Mouse (Mus musculus) hindbrain, embryonic 16.5 days (tissue): Measurements from ENCODE around the gene B3gnt2. TPM values are rescaled to one million over a fixed set of nuclear protein-coding genes. Genes with fewer than 3 reads are reported as not detected.

Experiments
- ATAC-seq: fragments of 200-750 bp; cut with Nextera tagmentation; 2 replicates; pipeline ENCODE4 v1.8.0; 2017; ENCODE audit warnings: moderate TSS enrichment, moderate library complexity
- H3K27ac ChIP-seq: fragments of 300-500 bp; sonication (generic); 2 replicates; pipeline ENCODE4 v1.5.1; 2014; ENCODE audit warnings: low read depth, mild to moderate bottlenecking, control low read depth, low read length, moderate library complexity
- H3K27me3 ChIP-seq: fragments of 300-500 bp; sonication (generic); replicated peaks from 2 replicates; pipeline ENCODE4 v1.6.1; 2014; ENCODE audit warnings: low read length; ENCODE audit not compliant: control insufficient read depth, insufficient read depth
- H3K36me3 ChIP-seq: fragments of 300-500 bp; sonication (generic); 2 replicates; pipeline ENCODE4 v1.6.1; 2014; ENCODE audit warnings: mild to moderate bottlenecking, low read length, moderate library complexity, mixed read lengths; ENCODE audit not compliant: control insufficient read depth, insufficient read depth
- H3K4me1 ChIP-seq: fragments of 300-500 bp; sonication (generic); 2 replicates; pipeline ENCODE4 v1.6.1; 2014; ENCODE audit warnings: low read depth, low read length; ENCODE audit not compliant: control insufficient read depth, insufficient read depth
- H3K4me2 ChIP-seq: fragments of 300-500 bp; sonication (generic); 2 replicates; pipeline ENCODE4 v1.6.1; 2014; ENCODE audit warnings: mild to moderate bottlenecking, low read length, control low read depth, moderate library complexity
- H3K4me3 ChIP-seq: fragments of 300-500 bp; sonication (generic); 2 replicates; pipeline ENCODE4 v1.5.1; 2014; ENCODE audit warnings: mild to moderate bottlenecking, low read length, control low read depth, moderate library complexity
- H3K9ac ChIP-seq: fragments of 300-500 bp; sonication (generic); 2 replicates; pipeline ENCODE4 v1.6.1; 2014; ENCODE audit warnings: low read depth, mild to moderate bottlenecking, control low read depth, low read length, moderate library complexity
- H3K9me3 ChIP-seq: fragments of 300-500 bp; sonication (generic); 2 replicates; pipeline ENCODE4 v1.6.1; 2014; ENCODE audit warnings: mild to moderate bottlenecking, low read length, moderate library complexity; ENCODE audit not compliant: control insufficient read depth
- WGBS: fragments of 180-500 bp; shearing (Covaris S2); extraction: QIAGEN DNeasy Blood & Tissue Kit; methylation state at CpG from one replicate; pipeline ENCODE4 v1.1.7; 2014; 5-methylcytosine and 5-hydroxymethylcytosine counted together
- polyA plus RNA-seq: library from polyadenylated mRNA; unstranded; fragments of >200 nt; fragmentation: Nextera tagmentation; extraction: Ambion mirVana; gene quantifications from 2 replicates; pipeline ENCODE4 v1.2.1, GENCODE M21; 2015

The B3gnt2 gene
- polyA plus RNA-seq, 1 experiment from 2014 or later = 2.7 TPM

DNA sequence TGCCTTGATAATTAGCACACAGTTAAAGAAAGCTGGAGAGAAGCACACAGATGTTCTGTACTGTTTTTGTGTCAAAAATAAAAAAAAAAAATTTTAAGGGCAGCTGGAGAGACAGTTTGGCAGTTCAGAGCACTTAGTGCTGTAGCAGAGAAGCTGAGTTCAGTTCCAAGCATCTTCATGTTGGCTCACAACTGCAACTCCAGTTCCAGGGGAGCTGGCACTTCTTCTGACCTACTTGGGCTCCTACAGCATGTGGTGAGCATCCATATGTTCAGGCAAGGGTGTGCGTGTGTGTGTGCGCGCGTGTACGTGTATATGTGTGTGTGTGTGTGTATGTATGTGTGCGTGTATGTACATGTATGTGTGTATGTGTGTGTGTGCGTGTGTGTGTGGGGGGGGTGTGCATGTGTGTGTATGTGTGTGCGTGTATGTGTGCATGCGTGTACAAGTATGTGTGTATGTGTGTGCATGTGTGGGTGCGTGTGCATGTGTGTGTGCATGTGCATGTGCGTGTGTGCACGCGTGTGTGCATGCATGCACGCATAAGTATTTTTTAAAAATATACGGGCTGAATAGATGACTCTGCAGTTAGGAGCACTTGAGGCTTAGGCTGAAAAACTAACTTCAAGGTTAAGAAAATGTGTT is 31.7 kb downstream of the B3gnt2 start:
- WGBS = 96% methylated on average over 15 of the region's 15 CpGs
- Histone ChIP-seq H3K9ac (no peak overlapping the region), H3K27ac (no peak overlapping the region), H3K36me3 (no peaks in the 10 kb centered on the region), H3K27me3 (no peaks in the 10 kb centered on the region), H3K4me1 (peaks cover 2% of the 10 kb centered on the region; the same call in 1 of the 2 replicates), H3K9me3 (no peaks in the 10 kb centered on the region), H3K4me2 (no peak overlapping the region), H3K4me3 (no peak overlapping the region)
- ATAC-seq = no peak

DNA sequence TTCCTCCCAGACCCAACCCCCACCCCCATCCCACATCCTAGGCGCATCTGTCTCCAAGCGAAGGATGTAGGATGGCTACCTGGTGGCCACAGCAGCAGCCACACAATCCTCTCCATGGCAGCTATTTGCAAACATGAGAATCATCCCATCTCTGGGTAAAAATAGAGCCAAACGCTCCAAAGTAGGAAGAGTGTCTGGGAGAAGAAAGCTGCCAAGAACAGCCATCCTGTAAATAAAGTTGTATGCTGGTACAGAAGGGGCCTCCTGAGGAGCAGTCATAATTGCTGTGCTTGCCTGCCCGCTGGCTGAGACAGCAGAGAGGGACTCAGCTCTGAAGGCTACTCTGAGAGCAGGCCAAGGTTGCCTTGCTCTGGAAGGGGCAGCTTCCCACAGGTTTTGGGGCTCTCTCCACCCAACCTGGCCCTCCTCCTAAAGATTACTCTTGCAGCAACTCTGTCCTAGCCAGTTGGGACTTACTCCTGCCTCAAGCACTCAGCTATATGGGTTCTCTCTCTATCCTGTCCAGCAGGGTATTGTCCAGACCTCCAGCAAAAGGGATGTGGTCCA is 33.2 kb downstream of the B3gnt2 start:
- 82% methylated on average over 4 of the region's 4 CpGs for WGBS
- no peak overlapping the region for H3K9ac ChIP-seq
- no peaks in the 10 kb centered on the region for H3K36me3 ChIP-seq
- no peaks in the 10 kb centered on the region for H3K9me3 ChIP-seq
- H3K27me3 ChIP-seq = no peaks in the 10 kb centered on the region
- ATAC-seq = no peak
- H3K27ac ChIP-seq = no peak overlapping the region
- H3K4me1 ChIP-seq = peaks cover 2% of the 10 kb centered on the region; the same call in 1 of the 2 replicates
- no peak overlapping the region for H3K4me3 ChIP-seq
- H3K4me2 ChIP-seq = no peak overlapping the region

DNA sequence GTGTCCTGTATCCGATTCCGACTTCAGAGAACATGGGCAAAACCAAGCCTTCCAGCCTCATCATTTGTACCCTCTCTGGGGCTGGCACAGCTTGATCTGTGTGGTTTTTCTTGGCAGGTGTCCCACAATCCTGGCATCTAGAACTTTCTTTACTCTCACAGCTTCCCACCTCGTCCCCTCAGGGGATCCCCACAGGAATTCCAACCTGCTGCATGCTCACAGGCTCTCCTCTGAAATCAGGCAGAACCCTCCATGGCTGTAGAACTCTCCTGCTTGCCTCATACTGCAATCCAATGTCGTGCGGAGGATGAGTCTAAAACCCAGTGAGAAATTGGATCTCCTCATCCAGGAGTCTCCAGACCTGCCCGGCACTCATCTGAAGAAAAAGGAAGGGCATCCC is 34.1 kb downstream of the B3gnt2 start:
- H3K27ac ChIP-seq = no peak overlapping the region
- no peaks in the 10 kb centered on the region for H3K36me3 ChIP-seq
- no peak for ATAC-seq
- no peaks in the 10 kb centered on the region for H3K9me3 ChIP-seq
- peaks cover 2% of the 10 kb centered on the region; the same call in 1 of the 2 replicates for H3K4me1 ChIP-seq
- 88% methylated on average over 6 of the region's 6 CpGs for WGBS
- H3K9ac ChIP-seq = no peak overlapping the region
- H3K4me3 ChIP-seq = no peak overlapping the region
- H3K4me2 ChIP-seq = no peak overlapping the region
- H3K27me3 ChIP-seq = no peaks in the 10 kb centered on the region

DNA sequence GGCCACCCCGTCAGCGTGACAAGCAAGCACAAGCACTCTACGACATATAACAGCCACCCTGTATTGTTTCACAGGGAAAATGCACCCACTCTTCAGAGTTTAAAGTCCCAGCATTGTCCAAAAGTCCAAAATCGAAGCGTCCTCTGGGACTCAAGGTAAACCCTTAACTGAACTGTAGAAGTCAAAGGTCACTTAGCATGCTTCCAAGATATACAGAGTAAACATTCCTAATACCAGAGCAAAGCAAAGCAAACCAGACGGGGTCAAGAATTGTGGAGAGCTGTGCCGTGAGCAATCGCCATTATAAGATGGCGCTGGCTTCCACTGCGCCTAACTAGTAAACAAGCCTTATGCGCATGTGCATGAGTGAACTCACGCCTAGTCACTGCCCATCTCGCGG is 34.7 kb downstream of the B3gnt2 start:
- no peak for ATAC-seq
- Histone ChIP-seq H3K4me1 (peaks cover 2% of the 10 kb centered on the region; the same call in 1 of the 2 replicates), H3K4me3 (no peak overlapping the region), H3K27ac (no peak overlapping the region), H3K36me3 (no peaks in the 10 kb centered on the region), H3K4me2 (no peak overlapping the region), H3K27me3 (no peaks in the 10 kb centered on the region), H3K9ac (no peak overlapping the region), H3K9me3 (no peaks in the 10 kb centered on the region)
- 94% methylated on average over 14 of the region's 14 CpGs for WGBS

DNA sequence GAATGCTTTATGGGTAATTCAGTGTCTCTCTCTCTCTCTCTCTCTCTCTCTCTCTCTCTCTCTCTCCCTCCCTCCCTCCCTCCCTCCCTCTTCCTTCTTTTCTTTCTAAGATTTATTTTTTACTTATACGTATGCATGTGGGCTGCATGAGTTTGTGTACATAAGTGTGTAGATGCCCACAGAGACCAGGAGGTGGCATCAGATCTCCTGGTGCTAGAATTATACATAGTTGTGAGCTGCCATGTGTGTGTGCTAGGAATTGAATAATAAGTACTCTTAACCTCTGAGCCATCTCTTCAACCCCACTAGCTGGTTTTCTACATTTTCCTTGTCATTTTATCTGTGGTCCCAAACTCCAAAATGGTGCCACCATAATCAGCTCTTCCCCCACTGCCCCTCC is 35.2 kb downstream of the B3gnt2 start:
- Histone ChIP-seq H3K9me3 (no peaks in the 10 kb centered on the region), H3K4me3 (no peak overlapping the region), H3K9ac (no peak overlapping the region), H3K27ac (no peak overlapping the region), H3K4me2 (no peak overlapping the region), H3K4me1 (peaks cover 2% of the 10 kb centered on the region; the same call in 1 of the 2 replicates), H3K36me3 (no peaks in the 10 kb centered on the region), H3K27me3 (no peaks in the 10 kb centered on the region)
- ATAC-seq = no peak
- WGBS = 96% methylated on average over 1 of the region's 1 CpGs

DNA sequence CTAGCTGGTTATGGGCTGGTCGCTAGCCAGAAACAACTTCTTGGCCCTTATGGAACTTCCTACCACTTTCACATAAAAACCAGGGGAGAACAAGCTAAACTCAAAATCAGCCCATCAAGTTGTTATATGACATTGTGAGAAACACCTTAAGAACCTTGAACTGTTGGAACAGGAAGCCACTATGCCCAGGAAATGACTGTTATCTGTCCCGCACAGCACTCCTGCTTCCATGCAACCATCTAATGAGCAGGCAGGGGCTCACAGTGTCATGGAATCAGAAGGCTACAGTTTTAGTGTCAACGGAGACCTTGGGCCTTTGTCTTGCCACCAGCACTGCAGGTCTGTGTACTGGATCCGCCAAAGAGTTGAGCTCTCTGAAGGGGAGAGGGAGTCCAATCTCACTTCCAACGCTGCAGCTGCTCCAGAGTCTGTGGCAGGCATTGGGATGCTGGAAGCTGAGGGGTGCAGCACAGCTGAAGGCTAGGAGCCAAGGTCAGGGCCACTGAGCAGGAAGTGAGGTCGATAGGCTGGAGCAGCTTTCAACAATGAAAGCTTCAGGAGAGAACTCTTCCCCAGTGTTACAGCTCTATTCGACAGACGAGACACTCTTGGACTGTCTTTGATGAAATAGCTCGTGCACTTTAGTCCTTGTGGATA is 36.6 kb downstream of the B3gnt2 start:
- H3K9me3 ChIP-seq = no peaks in the 10 kb centered on the region
- H3K27me3 ChIP-seq = no peaks in the 10 kb centered on the region
- ATAC-seq = no peak
- no peak overlapping the region for H3K9ac ChIP-seq
- H3K4me3 ChIP-seq = no peak overlapping the region
- H3K36me3 ChIP-seq = no peaks in the 10 kb centered on the region
- whole genome bisulfite sequencing = 76% methylated on average over 9 of the region's 9 CpGs
- no peak overlapping the region for H3K4me2 ChIP-seq
- H3K27ac ChIP-seq = no peak overlapping the region
- H3K4me1 ChIP-seq = no peaks in the 10 kb centered on the region

DNA sequence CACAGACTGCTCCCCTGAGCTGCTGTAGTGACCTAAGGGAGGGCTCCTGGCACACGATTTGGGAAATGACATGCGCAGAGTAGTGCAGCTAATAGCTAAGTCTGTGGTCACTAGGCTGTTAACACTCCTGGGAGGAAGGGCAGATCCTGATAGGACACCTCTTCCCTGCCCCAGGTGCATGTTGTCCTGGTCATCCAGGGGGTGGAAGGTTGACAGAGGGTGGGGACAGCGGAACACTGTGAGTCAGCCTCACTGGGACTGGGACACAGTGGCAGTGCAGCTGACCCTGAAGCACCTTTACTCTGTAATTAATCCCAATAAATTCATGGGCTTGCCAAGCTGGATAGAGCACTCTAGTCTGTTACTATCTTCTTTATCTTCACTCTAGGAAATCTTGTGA is 39.5 kb downstream of the B3gnt2 start:
- no peaks in the 10 kb centered on the region for H3K36me3 ChIP-seq
- H3K27ac ChIP-seq = no peak overlapping the region
- no peaks in the 10 kb centered on the region for H3K9me3 ChIP-seq
- H3K9ac ChIP-seq = no peak overlapping the region
- no peaks in the 10 kb centered on the region for H3K4me1 ChIP-seq
- no peak overlapping the region for H3K4me3 ChIP-seq
- ATAC-seq = no peak
- no peak overlapping the region for H3K4me2 ChIP-seq
- 83% methylated on average over 3 of the region's 3 CpGs for WGBS
- H3K27me3 ChIP-seq = no peaks in the 10 kb centered on the region

DNA sequence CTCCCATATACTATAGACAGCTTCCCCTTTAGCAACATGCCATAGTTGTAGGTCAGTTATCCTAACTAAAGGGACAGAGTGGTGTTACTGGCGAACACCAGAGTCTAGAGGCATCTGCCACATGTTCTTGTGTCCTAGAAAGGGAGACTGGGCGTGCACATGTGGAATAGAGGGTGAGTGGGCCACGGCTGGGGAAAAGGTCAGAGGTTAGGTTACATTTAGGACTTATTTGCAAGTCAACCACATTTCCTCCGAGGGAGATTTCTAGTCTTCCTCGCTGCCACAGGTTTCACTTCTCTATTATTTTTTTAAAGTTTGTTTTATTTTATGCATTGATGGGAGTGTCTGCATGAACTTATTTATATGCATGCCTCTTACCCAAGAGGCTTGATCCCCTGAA is 42.4 kb downstream of the B3gnt2 start:
- Histone ChIP-seq H3K9me3 (no peaks in the 10 kb centered on the region), H3K9ac (no peak overlapping the region), H3K4me1 (no peaks in the 10 kb centered on the region), H3K36me3 (no peaks in the 10 kb centered on the region), H3K4me2 (no peak overlapping the region), H3K27me3 (no peaks in the 10 kb centered on the region), H3K4me3 (no peak overlapping the region), H3K27ac (no peak overlapping the region)
- ATAC-seq = no peak
- WGBS = 77% methylated on average over 5 of the region's 5 CpGs

DNA sequence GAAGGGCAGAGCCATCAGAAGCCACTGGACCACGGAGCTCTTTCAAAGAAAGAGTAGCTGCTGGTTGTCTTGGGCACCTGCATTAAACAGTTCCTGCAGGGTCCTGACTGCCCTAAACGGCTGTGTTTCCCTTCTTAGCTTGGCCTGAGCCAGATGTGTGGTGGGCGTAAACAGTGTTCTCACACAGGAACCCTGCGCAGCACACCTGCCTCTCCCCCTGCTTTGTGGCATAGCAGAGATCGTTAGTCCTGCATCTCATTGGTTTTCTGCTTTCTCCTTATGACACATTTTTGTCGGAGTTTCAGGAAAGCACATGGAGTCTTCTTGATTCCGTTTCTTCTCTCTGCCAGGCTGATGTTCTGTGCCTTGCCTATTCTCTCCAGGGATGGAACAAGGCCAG is 44.9 kb downstream of the B3gnt2 start:
- Histone ChIP-seq H3K36me3 (no peaks in the 10 kb centered on the region), H3K4me3 (no peak overlapping the region), H3K27me3 (no peaks in the 10 kb centered on the region), H3K27ac (no peak overlapping the region), H3K4me1 (no peaks in the 10 kb centered on the region), H3K9ac (no peak overlapping the region), H3K9me3 (no peaks in the 10 kb centered on the region), H3K4me2 (no peak overlapping the region)
- 90% methylated on average over 7 of the region's 7 CpGs for WGBS
- no peak for ATAC-seq
